Mouse (Mus musculus): ENCODE measurements around the gene Ly6g6f.

- TF ChIP-seq EP300 (IDR thresholded peaks at IDR 0.05; ENCODE audit: low read depth in 1 of 2, low read length in 2 of 2) (no peak), SMC3 (IDR thresholded peaks at IDR 0.05; ENCODE audit: low read depth, low read length) (no peak), ZC3H11A (IDR thresholded peaks at IDR 0.05; ENCODE audit: low read depth, low read length) (no peak), ZNF384 (IDR thresholded peaks at IDR 0.05; ENCODE audit: low read depth, low read length) (no peak), CHD2 (IDR thresholded peaks at IDR 0.05; ENCODE audit: low read length) (no peak), ELF1 (IDR thresholded peaks at IDR 0.05; ENCODE audit: low read depth, low read length) (no peak), JUND (IDR thresholded peaks at IDR 0.05; ENCODE audit: low read depth, low read length) (no peak), CTCF (IDR thresholded peaks at IDR 0.05 in 2 of 3, conservative IDR thresholded peaks at IDR 0.05 in 1 of 3; ENCODE audit: control insufficient read depth in 1 of 3, insufficient read depth in 1 of 3, low read depth in 2 of 3, low read length in 3 of 3, poor library complexity in 1 of 3, severe bottlenecking in 1 of 3) (no peak)
Measured at GRCm38 (mm10) chr17:35100196-35100765, 14.9 kb upstream of the Ly6g6f start.
